Mouse (Mus musculus) midbrain, embryonic 11.5 days (tissue): ENCODE data around the gene Gm49510. TPM values are rescaled to one million over a fixed set of nuclear protein-coding genes. Genes with fewer than 3 reads are reported as not detected.

ENCODE experiments used
- ATAC-seq: fragments of 200-750 bp; cut with Nextera tagmentation; 2 replicates; pipeline ENCODE4 v1.8.0; 2017; ENCODE audit warnings: moderate TSS enrichment, moderate library complexity; ENCODE audit not compliant: low FRiP score
- DNase-seq: peaks from one replicate; pipeline ENCODE4 v3.0.0; 2015; ENCODE audit warnings: low spot score; ENCODE audit errors: missing footprints
- H3K27ac ChIP-seq: fragments of 300-500 bp; sonication (generic); 2 replicates; pipeline ENCODE4 v1.5.1; 2014; ENCODE audit warnings: low read depth, low read length
- H3K27me3 ChIP-seq: fragments of 300-500 bp; sonication (generic); 2 replicates; pipeline ENCODE4 v1.6.1; 2014; ENCODE audit warnings: mild to moderate bottlenecking, low read length, moderate library complexity, mixed read lengths; ENCODE audit not compliant: control insufficient read depth, insufficient read depth
- H3K36me3 ChIP-seq: fragments of 300-500 bp; sonication (generic); 2 replicates; pipeline ENCODE4 v1.6.1; 2014; ENCODE audit warnings: mild to moderate bottlenecking, low read length, moderate library complexity, mixed read lengths; ENCODE audit not compliant: control insufficient read depth, insufficient read depth
- H3K4me1 ChIP-seq: fragments of 300-500 bp; sonication (generic); 2 replicates; pipeline ENCODE4 v1.6.1; 2014; ENCODE audit warnings: low read length; ENCODE audit not compliant: control insufficient read depth, insufficient read depth
- H3K4me2 ChIP-seq: fragments of 300-500 bp; sonication (generic); 2 replicates; pipeline ENCODE4 v1.6.1; 2014; ENCODE audit warnings: mild to moderate bottlenecking, moderate library complexity
- H3K4me3 ChIP-seq: fragments of 300-500 bp; sonication (generic); 2 replicates; pipeline ENCODE4 v1.5.1; 2014; ENCODE audit warnings: low read depth, low read length
- H3K9ac ChIP-seq: fragments of 300-500 bp; sonication (generic); 2 replicates; pipeline ENCODE4 v1.6.1; 2014; ENCODE audit warnings: low read length
- H3K9me3 ChIP-seq: fragments of 300-500 bp; sonication (generic); 2 replicates; pipeline ENCODE4 v1.6.1; 2016; ENCODE audit warnings: low read length; ENCODE audit not compliant: control insufficient read depth
- whole genome bisulfite sequencing: fragments of 180-500 bp; shearing (Covaris S2); extraction: QIAGEN DNeasy Blood & Tissue Kit; methylation state at CpG from one replicate; pipeline ENCODE4 v1.1.7; 2014; 5-methylcytosine and 5-hydroxymethylcytosine counted together
- microRNA-seq: library from miRNA; unstranded; fragments of <30 nt; microRNA quantifications from one replicate; pipeline ENCODE4, GENCODE M21; 2017
- polyA plus RNA-seq: library from polyadenylated mRNA; unstranded; fragments of >200 nt; fragmentation: Nextera tagmentation; extraction: Ambion mirVana; gene quantifications from 2 replicates; pipeline ENCODE4 v1.2.1, GENCODE M21; 2014

Gene Gm49510
- polyA plus RNA-seq, 1 experiment from 2014 or later = 0.11 TPM

DNA sequence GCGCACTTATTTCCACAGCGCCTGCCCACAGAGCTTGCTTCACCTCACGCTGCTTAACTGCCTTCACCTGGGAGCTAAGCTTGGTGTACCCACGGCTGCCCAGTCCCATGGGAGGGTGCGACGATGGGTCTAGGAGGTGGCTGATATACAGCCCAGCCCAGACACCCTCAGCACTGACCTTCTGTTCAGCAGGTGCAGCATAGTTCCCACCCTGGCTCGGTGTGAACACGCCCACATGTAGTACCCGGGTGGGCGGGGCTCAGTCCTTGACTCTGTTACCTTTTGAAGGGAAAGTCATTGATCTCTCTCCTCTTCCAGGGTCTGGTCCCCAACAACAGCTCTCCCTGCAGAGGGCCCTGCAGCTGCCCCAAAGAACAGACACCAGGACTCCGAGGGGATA lies 60.1 kb downstream of the Gm49510 start:
- WGBS = 90% methylated on average over 11 of the region's 11 CpGs
- no peak overlapping the region for H3K4me3 ChIP-seq
- no peaks in the 10 kb centered on the region for H3K27me3 ChIP-seq
- no peak overlapping the region for H3K27ac ChIP-seq
- peaks cover 2% of the 10 kb centered on the region; the same call in 1 of the 2 replicates for H3K4me1 ChIP-seq
- no peak overlapping the region for H3K4me2 ChIP-seq
- H3K36me3 ChIP-seq = peaks cover 2% of the 10 kb centered on the region; the same call in 1 of the 2 replicates
- ATAC-seq (no peak), DNase-seq (no peak)
- H3K9ac ChIP-seq = no peak overlapping the region
- H3K9me3 ChIP-seq = no peaks in the 10 kb centered on the region

DNA sequence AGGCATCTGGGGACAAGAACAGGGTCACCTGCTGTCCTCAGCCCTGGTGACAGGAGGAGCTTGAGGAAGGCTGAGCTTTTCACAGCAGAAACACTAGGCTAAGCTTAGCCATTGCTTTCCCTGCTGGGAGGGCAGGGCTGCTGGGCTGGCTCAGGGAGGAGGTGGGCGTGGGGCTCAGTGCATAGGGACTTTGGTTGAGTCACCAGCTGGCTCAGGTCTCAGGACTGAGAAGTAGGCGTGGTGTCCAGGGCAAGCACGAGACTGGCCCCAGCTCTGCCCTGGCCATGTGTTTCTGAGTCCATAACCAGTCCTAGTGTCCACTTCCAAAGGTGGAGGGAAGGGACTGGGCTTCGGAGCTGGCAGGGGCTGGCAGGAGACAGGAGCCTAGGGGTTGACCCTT lies 60.6 kb downstream of the Gm49510 start:
- ATAC-seq (no peak), DNase-seq (no peak)
- Histone ChIP-seq H3K4me3 (no peak overlapping the region), H3K4me2 (no peak overlapping the region), H3K36me3 (peaks cover 2% of the 10 kb centered on the region; the same call in 1 of the 2 replicates), H3K27me3 (no peaks in the 10 kb centered on the region), H3K4me1 (peaks cover 2% of the 10 kb centered on the region; the same call in 1 of the 2 replicates), H3K9me3 (no peaks in the 10 kb centered on the region), H3K27ac (no peak overlapping the region), H3K9ac (no peak overlapping the region)
- WGBS = 88% methylated on average over 4 of the region's 4 CpGs

DNA sequence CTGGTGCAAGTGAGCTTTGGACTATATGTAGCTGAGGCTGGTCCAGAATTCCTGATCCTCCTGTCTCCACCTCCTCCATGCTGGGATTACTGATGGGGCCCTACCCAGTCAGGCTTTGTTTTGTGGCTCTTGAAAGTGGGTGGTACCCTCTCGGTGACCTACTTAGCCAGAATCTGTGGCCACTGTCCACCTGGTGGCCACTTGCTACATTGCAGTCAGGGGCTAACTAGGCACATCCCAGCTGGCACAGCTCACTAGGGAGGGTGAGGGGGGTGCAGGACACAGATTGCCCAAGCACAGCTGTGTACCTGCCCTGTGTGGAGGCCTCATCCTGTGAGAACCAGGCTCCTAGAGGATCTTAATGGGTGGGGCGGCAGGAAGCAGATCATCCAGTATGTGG lies 63.4 kb downstream of the Gm49510 start:
- H3K4me2 ChIP-seq = no peak overlapping the region
- no peak overlapping the region for H3K9ac ChIP-seq
- H3K27ac ChIP-seq = no peak overlapping the region
- H3K9me3 ChIP-seq = no peaks in the 10 kb centered on the region
- H3K27me3 ChIP-seq = no peaks in the 10 kb centered on the region
- H3K4me3 ChIP-seq = no peak overlapping the region
- DNase-seq (peak; percentile 89), ATAC-seq (peak; percentile 75)
- WGBS = 38% methylated on average over 2 of the region's 2 CpGs
- peaks cover 6% of the 10 kb centered on the region for H3K36me3 ChIP-seq
- peaks cover 2% of the 10 kb centered on the region; the same call in 1 of the 2 replicates for H3K4me1 ChIP-seq

Small RNA genes within 50 kb of the gene (microRNA-seq; reads per million reads assigned to microRNA genes)
- gene Mir6955 = not detected

Other genes with a start within 250 kb of the Gm49510 start
- gene Elfn2, start 180.9 kb upstream of the Gm49510 start, polyA plus RNA-seq = 0.18 TPM in 2 replicates
- gene Mfng, start 126.2 kb upstream of the Gm49510 start, polyA plus RNA-seq = 57.2 and 61.8 TPM in 2 replicates
- gene Card10, start 96.6 kb upstream of the Gm49510 start, polyA plus RNA-seq = 1.3 and 1.5 TPM in 2 replicates
- 6.4 and 9.0 TPM in 2 replicates for gene Cdc42ep1, start 57.0 kb upstream of the Gm49510 start, polyA plus RNA-seq
- gene Lgals2, start 44.1 kb upstream of the Gm49510 start, polyA plus RNA-seq = not detected in 2 replicates
- 20.5 and 25.7 TPM in 2 replicates for gene Gga1, start 22.5 kb upstream of the Gm49510 start, polyA plus RNA-seq
- 9.1 and 10.3 TPM in 2 replicates for gene Sh3bp1, start 101 bp downstream of the Gm49510 start, polyA plus RNA-seq
- gene Pdxp, start 14.3 kb downstream of the Gm49510 start, polyA plus RNA-seq = 32.6 and 33.8 TPM in 2 replicates
- 360 and 382 TPM in 2 replicates for gene Lgals1, start 27.1 kb downstream of the Gm49510 start, polyA plus RNA-seq
- gene Nol12, start 35.3 kb downstream of the Gm49510 start, polyA plus RNA-seq = 58.3 and 62.7 TPM in 2 replicates
- gene Triobp, start 48.1 kb downstream of the Gm49510 start, polyA plus RNA-seq = 33.2 and 34.8 TPM in 2 replicates
- 355 and 376 TPM in 2 replicates for gene H1f0, start 128.8 kb downstream of the Gm49510 start, polyA plus RNA-seq
- gene Galr3, start 142.2 kb downstream of the Gm49510 start, polyA plus RNA-seq = not detected in 2 replicates
- 52.7 and 53.5 TPM in 2 replicates for gene Ankrd54, start 163.2 kb downstream of the Gm49510 start, polyA plus RNA-seq
- gene Eif3l, start 175.5 kb downstream of the Gm49510 start, polyA plus RNA-seq = 242 and 251 TPM in 2 replicates
- 5.2 and 5.4 TPM in 2 replicates for gene Micall1, start 209.2 kb downstream of the Gm49510 start, polyA plus RNA-seq
- 354 and 362 TPM in 2 replicates for gene Polr2f, start 241.3 kb downstream of the Gm49510 start, polyA plus RNA-seq
- 9.5 and 10.2 TPM in 2 replicates for gene 1700088E04Rik, start 241.6 kb downstream of the Gm49510 start, polyA plus RNA-seq